Comparison of ENCODE assay signal across 20 mouse cellular contexts in genomic region chr17:62464228-62464627, GRCm38 (mm10).
DNase-seq lines count a peak whose midpoint lies in the region; ATAC-seq lines count a peak whose summit lies in the region.
"Had no signal": no experiment of that assay in that cellular context is flagged by ENCODE, and none has a peak within 500 bp of the region (broad histone marks: within the 10 kb centered on the region; RNA-seq: fewer than 3 reads in every experiment).

No protein-coding gene starts in this region.

- ATAC-seq in kidney, embryonic 14.5 days (ENCODE audit: low FRiP score, low TSS enrichment), result peak; percentile 78; the same call in 1 of the 2 replicates
- ATAC-seq: forebrain, embryonic 16.5 days had no signal

- no peak overlapping the region for H3K9ac ChIP-seq in kidney, embryonic 14.5 days (ENCODE audit: low read depth, low read length)
- H3K9ac ChIP-seq: embryonic facial prominence, embryonic 12.5 days; forebrain, embryonic 12.5 days; hindbrain, embryonic 14.5 days had no signal

- H3K27ac ChIP-seq in kidney, embryonic 14.5 days (ENCODE audit: low read depth, low read length), result no peak overlapping the region
- H3K27ac ChIP-seq: embryonic facial prominence, embryonic 12.5 days; forebrain, embryonic 12.5 days; heart, adult 2 months; hindbrain, embryonic 10.5 days; hindbrain, embryonic 14.5 days had no signal

- 49% methylated on average over 4 of the region's 4 CpGs for WGBS in kidney, embryonic 14.5 days

- no peak overlapping the region for H3K4me3 ChIP-seq in kidney, embryonic 14.5 days (ENCODE audit: low read length)
- H3K4me3 ChIP-seq: embryonic facial prominence, embryonic 12.5 days; forebrain, embryonic 12.5 days; heart, adult 2 months; hindbrain, embryonic 10.5 days had no signal

- no peaks in the 10 kb centered on the region for H3K36me3 ChIP-seq in kidney, embryonic 14.5 days (ENCODE audit: control insufficient read depth, insufficient read depth, low read length)
- H3K36me3 ChIP-seq: embryonic facial prominence, embryonic 12.5 days; forebrain, embryonic 12.5 days; hindbrain, embryonic 10.5 days had no signal

- H3K4me2 ChIP-seq in kidney, embryonic 14.5 days (replicated peaks; ENCODE audit: low read depth, low read length), result no peak overlapping the region
- H3K4me2 ChIP-seq: embryonic facial prominence, embryonic 12.5 days; forebrain, embryonic 12.5 days; hindbrain, embryonic 14.5 days had no signal

- DNase-seq in heart, adult 11 months, result peak; percentile 87
- no peak for DNase-seq in heart, postnatal 4 days
- DNase-seq in kidney, postnatal 36 days, result no peak
- peak; percentile 10 to 13 for DNase-seq in kidney, postnatal 4 days
- DNase-seq in kidney, postnatal 25 days, result no peak
- no peak for DNase-seq in cerebellum, adult 11 months
- DNase-seq: adrenal gland, adult 2 months; adrenal gland, postnatal 25 days; cerebellum, adult 2 months; cerebellum, postnatal 14 days; embryo, embryonic 11 days; gastrocnemius, postnatal 10 days; heart, postnatal 14 days had no signal

- no peaks in the 10 kb centered on the region for H3K9me3 ChIP-seq in kidney, embryonic 14.5 days (ENCODE audit: control insufficient read depth, low read length)
- H3K9me3 ChIP-seq: embryonic facial prominence, embryonic 12.5 days; forebrain, embryonic 12.5 days; hindbrain, embryonic 10.5 days had no signal

- H3K4me1 ChIP-seq in kidney, embryonic 14.5 days (ENCODE audit: control insufficient read depth, insufficient read depth, low read length), result no peaks in the 10 kb centered on the region
- H3K4me1 ChIP-seq: embryonic facial prominence, embryonic 12.5 days; forebrain, embryonic 12.5 days; hindbrain, embryonic 10.5 days had no signal

- no peaks in the 10 kb centered on the region for H3K27me3 ChIP-seq in kidney, embryonic 14.5 days (ENCODE audit: control insufficient read depth, insufficient read depth, low read length)
- H3K27me3 ChIP-seq: embryonic facial prominence, embryonic 12.5 days; forebrain, embryonic 12.5 days had no signal

Comparison
In these comparisons a context has a peak if more than half of its experiments do, and no peak if none do; other contexts are left out.
1. DNase-seq: peak in heart, adult 11 months (single experiment) and kidney, postnatal 4 days (2 of 2); none in heart, postnatal 4 days (single experiment), kidney, postnatal 36 days (0 of 2), kidney, postnatal 25 days (0 of 2) and cerebellum, adult 11 months (single experiment).